Mouse (Mus musculus): Measurements from ENCODE around the gene Atg10. TPM values are rescaled to one million over a fixed set of nuclear protein-coding genes. Genes with fewer than 3 reads are reported as not detected.

The Atg10 gene
- total and polyA plus RNA-seq, 2 experiments from 2014 or later: 6.7 to 41.8 TPM

- no peak overlapping the region for H3K4me2 ChIP-seq (ENCODE audit: low read depth, low read length)
- no peak for DNase-seq (ENCODE audit: low spot score)
- TF ChIP-seq CTCF (IDR thresholded peaks at IDR 0.05; ENCODE audit: low read depth) (no peak), EP300 (IDR thresholded peaks at IDR 0.05; ENCODE audit: low read depth) (no peak)
- no peaks in the 10 kb centered on the region for H3K4me1 ChIP-seq (ENCODE audit: control insufficient read depth, insufficient read depth)
- no peak overlapping the region for H3K9ac ChIP-seq (replicated peaks; ENCODE audit: low read depth, low read length)
- H3K27me3 ChIP-seq (ENCODE audit: control insufficient read depth, insufficient read depth, low read length): no peaks in the 10 kb centered on the region
- ATAC-seq (ENCODE audit: insufficient read depth, low read depth): no peak
- 81% methylated on average over 2 of the region's 2 CpGs for WGBS
- no peaks in the 10 kb centered on the region for H3K9me3 ChIP-seq (replicated peaks; ENCODE audit: control insufficient read depth, low read length)
- no peaks in the 10 kb centered on the region for H3K36me3 ChIP-seq (replicated peaks; ENCODE audit: control insufficient read depth, insufficient read depth, low read length)
- H3K27ac ChIP-seq (ENCODE audit: low read depth): no peak overlapping the region
- H3K4me3 ChIP-seq (ENCODE audit: low read depth, low read length): no peak overlapping the region
Observed at GRCm38 (mm10) chr13:90984073-90984472, 239.7 kb downstream of the Atg10 start.

GRCm38 (mm10) chr13:90981798-90982197, 242.0 kb downstream of the Atg10 start:
- H3K36me3 ChIP-seq (replicated peaks; ENCODE audit: control insufficient read depth, insufficient read depth, low read length): no peaks in the 10 kb centered on the region
- H3K27me3 ChIP-seq (ENCODE audit: control insufficient read depth, insufficient read depth, low read length): no peaks in the 10 kb centered on the region
- TF ChIP-seq CTCF (IDR thresholded peaks at IDR 0.05; ENCODE audit: low read depth) (no peak), EP300 (IDR thresholded peaks at IDR 0.05; ENCODE audit: low read depth) (no peak)
- no peak overlapping the region for H3K27ac ChIP-seq (ENCODE audit: low read depth)
- H3K9ac ChIP-seq (replicated peaks; ENCODE audit: low read depth, low read length): no peak overlapping the region
- DNase-seq (ENCODE audit: low spot score) (no peak), ATAC-seq (ENCODE audit: insufficient read depth, low read depth) (no peak)
- no peaks in the 10 kb centered on the region for H3K4me1 ChIP-seq (ENCODE audit: control insufficient read depth, insufficient read depth)
- H3K4me2 ChIP-seq (ENCODE audit: low read depth, low read length): no peak overlapping the region
- no peaks in the 10 kb centered on the region for H3K9me3 ChIP-seq (replicated peaks; ENCODE audit: control insufficient read depth, low read length)
- no peak overlapping the region for H3K4me3 ChIP-seq (ENCODE audit: low read depth, low read length)
- 78% methylated on average over 1 of the region's 1 CpGs for WGBS

GRCm38 (mm10) chr13:90980878-90981674, 242.7 kb downstream of the Atg10 start:
- ATAC-seq (ENCODE audit: insufficient read depth, low read depth) (no peak), DNase-seq (ENCODE audit: low spot score) (no peak)
- 76% methylated on average over 6 of the region's 6 CpGs for WGBS
- H3K9ac ChIP-seq (replicated peaks; ENCODE audit: low read depth, low read length): no peak overlapping the region
- no peak overlapping the region for H3K27ac ChIP-seq (ENCODE audit: low read depth)
- TF ChIP-seq EP300 (IDR thresholded peaks at IDR 0.05; ENCODE audit: low read depth) (no peak), CTCF (IDR thresholded peaks at IDR 0.05; ENCODE audit: low read depth) (no peak)
- H3K9me3 ChIP-seq (replicated peaks; ENCODE audit: control insufficient read depth, low read length): no peaks in the 10 kb centered on the region
- no peaks in the 10 kb centered on the region for H3K36me3 ChIP-seq (replicated peaks; ENCODE audit: control insufficient read depth, insufficient read depth, low read length)
- H3K4me1 ChIP-seq (ENCODE audit: control insufficient read depth, insufficient read depth): 0 out of 2 replicates have a peak, but pooled peaks cover 3% of the 10 kb centered on the region
- H3K4me2 ChIP-seq (ENCODE audit: low read depth, low read length): no peak overlapping the region
- H3K4me3 ChIP-seq (ENCODE audit: low read depth, low read length): no peak overlapping the region
- no peaks in the 10 kb centered on the region for H3K27me3 ChIP-seq (ENCODE audit: control insufficient read depth, insufficient read depth, low read length)

- DNase-seq (ENCODE audit: low spot score) (no peak), ATAC-seq (ENCODE audit: insufficient read depth, low read depth) (no peak)
- no peak overlapping the region for H3K9ac ChIP-seq (replicated peaks; ENCODE audit: low read depth, low read length)
- no peaks in the 10 kb centered on the region for H3K27me3 ChIP-seq (ENCODE audit: control insufficient read depth, insufficient read depth, low read length)
- WGBS: 74% methylated on average over 3 of the region's 3 CpGs
- H3K36me3 ChIP-seq (replicated peaks; ENCODE audit: control insufficient read depth, insufficient read depth, low read length): no peaks in the 10 kb centered on the region
- TF ChIP-seq CTCF (IDR thresholded peaks at IDR 0.05; ENCODE audit: low read depth) (no peak), EP300 (IDR thresholded peaks at IDR 0.05; ENCODE audit: low read depth) (no peak)
- H3K4me1 ChIP-seq (ENCODE audit: control insufficient read depth, insufficient read depth): 0 out of 2 replicates have a peak, but pooled peaks cover 3% of the 10 kb centered on the region
- no peaks in the 10 kb centered on the region for H3K9me3 ChIP-seq (replicated peaks; ENCODE audit: control insufficient read depth, low read length)
- H3K4me3 ChIP-seq (ENCODE audit: low read depth, low read length): no peak overlapping the region
- no peak overlapping the region for H3K4me2 ChIP-seq (ENCODE audit: low read depth, low read length)
- H3K27ac ChIP-seq (ENCODE audit: low read depth): no peak overlapping the region
Observed at GRCm38 (mm10) chr13:90977057-90977456, 246.7 kb downstream of the Atg10 start.

- no peak overlapping the region for H3K4me2 ChIP-seq (ENCODE audit: low read depth, low read length)
- 72% methylated on average over 7 of the region's 7 CpGs for WGBS
- TF ChIP-seq CTCF (IDR thresholded peaks at IDR 0.05; ENCODE audit: low read depth) (no peak), EP300 (IDR thresholded peaks at IDR 0.05; ENCODE audit: low read depth) (no peak)
- no peaks in the 10 kb centered on the region for H3K9me3 ChIP-seq (replicated peaks; ENCODE audit: control insufficient read depth, low read length)
- ATAC-seq (ENCODE audit: insufficient read depth, low read depth): no peak
- no peak overlapping the region for H3K27ac ChIP-seq (ENCODE audit: low read depth)
- no peak overlapping the region for H3K4me3 ChIP-seq (ENCODE audit: low read depth, low read length)
- H3K36me3 ChIP-seq (replicated peaks; ENCODE audit: control insufficient read depth, insufficient read depth, low read length): no peaks in the 10 kb centered on the region
- no peak overlapping the region for H3K9ac ChIP-seq (replicated peaks; ENCODE audit: low read depth, low read length)
- no peaks in the 10 kb centered on the region for H3K27me3 ChIP-seq (ENCODE audit: control insufficient read depth, insufficient read depth, low read length)
- H3K4me1 ChIP-seq (ENCODE audit: control insufficient read depth, insufficient read depth): 0 out of 2 replicates have a peak, but pooled peaks cover 3% of the 10 kb centered on the region
- no peak for DNase-seq (ENCODE audit: low spot score)
Observed at GRCm38 (mm10) chr13:90973409-90973808, 250.4 kb downstream of the Atg10 start.

Measured in heart, postnatal 0 days (tissue).